Mouse (Mus musculus) gastrocnemius, adult 2 months (tissue): ENCODE results near the gene Gabpb1. TPM values are rescaled to one million over a fixed set of nuclear protein-coding genes. Genes with fewer than 3 reads are reported as not detected.
"Not testable (repeated sequence)": the region's sequence is repeated elsewhere in the genome, so short reads cannot be mapped to it uniquely, and the experiment has no call there.

ENCODE experiments used
- DNase-seq: peaks from one replicate; pipeline ENCODE4 v3.0.0; 2022
- H3K27ac ChIP-seq: fragments of 200-600 bp; 2 replicates; pipeline ENCODE4 v1.8.1; 2022; ENCODE audit warnings: mild to moderate bottlenecking
- H3K4me3 ChIP-seq: fragments of 200-600 bp; 2 replicates; pipeline ENCODE4 v1.8.1; 2022; ENCODE audit warnings: mild to moderate bottlenecking, moderate library complexity
- CTCF ChIP-seq: fragments of 200-600 bp; IDR thresholded peaks from 2 replicates; pipeline ENCODE4 v1.8.1; 2022; ENCODE audit warnings: antibody characterized with exemption, mild to moderate bottlenecking, moderate library complexity
- intact Hi-C: fragments of 180-260 bp; cut with DNase I; formaldehyde crosslinking; loops from one replicate; pipeline ENCODE4 v1.15.1; 2025
- total RNA-seq, 2 experiments: library from RNA; stranded (reverse); gene quantifications; 2 replicates each; pipeline ENCODE4 v1.2.3; 2021

Gabpb1 gene
- total RNA-seq, 2 experiments from 2014 or later: 5.5 to 8.6 TPM

- Histone ChIP-seq H3K4me3 (no peak overlapping the region), H3K27ac (no peak overlapping the region)
- no peak for DNase-seq
- no peak for TF ChIP-seq CTCF
- intact Hi-C loops: no loop called here
Observed at GRCm38 (mm10) chr2:126633165-126633564, 43.0 kb downstream of the Gabpb1 start.

GRCm38 (mm10) chr2:126628455-126628995 lies 47.6 kb downstream of the Gabpb1 start:
- no peak for TF ChIP-seq CTCF
- intact Hi-C loops: no loop called here
- no peak for DNase-seq
- Histone ChIP-seq H3K4me3 (no peak overlapping the region), H3K27ac (no peak overlapping the region)

GRCm38 (mm10) chr2:126623138-126623537 lies 53.0 kb downstream of the Gabpb1 start:
- no peak overlapping the region for H3K4me3 ChIP-seq
- intact Hi-C loops: no loop called here
- no peak for TF ChIP-seq CTCF
- H3K27ac ChIP-seq: no peak overlapping the region
- no peak for DNase-seq

GRCm38 (mm10) chr2:126622455-126622854 lies 53.7 kb downstream of the Gabpb1 start:
- Histone ChIP-seq H3K4me3 (no peak overlapping the region), H3K27ac (no peak overlapping the region)
- intact Hi-C loops: no loop called here
- no peak for TF ChIP-seq CTCF
- DNase-seq: no peak

- Histone ChIP-seq H3K27ac (no peak within 1 kb of the TSS), H3K4me3 (no peak within 1 kb of the TSS)
- intact Hi-C loops: no loop called here
- no peak for TF ChIP-seq CTCF
- no peak for DNase-seq
Observed at GRCm38 (mm10) chr2:126619249-126619704, 56.9 kb downstream of the Gabpb1 start, which contains the start of gene Hdc. Gene Hdc (minus strand): TSS chr2:126619299.

- intact Hi-C loops: no loop called here
- no peak overlapping the region for H3K27ac ChIP-seq
- DNase-seq: no peak
- no peak for TF ChIP-seq CTCF
- no peak overlapping the region for H3K4me3 ChIP-seq
Observed at GRCm38 (mm10) chr2:126618470-126619179, 57.5 kb downstream of the Gabpb1 start.

- TF ChIP-seq CTCF: no peak
- intact Hi-C loops: no loop called here
- no peak overlapping the region for H3K27ac ChIP-seq
- no peak for DNase-seq
- H3K4me3 ChIP-seq: no peak overlapping the region
Observed at GRCm38 (mm10) chr2:126615355-126615754, 60.8 kb downstream of the Gabpb1 start.

GRCm38 (mm10) chr2:126609600-126609999 lies 66.5 kb downstream of the Gabpb1 start:
- H3K4me3 ChIP-seq, intact Hi-C loops, H3K27ac ChIP-seq, DNase-seq: not testable (repeated sequence)

- peak overlapping the region; percentile 63 for H3K27ac ChIP-seq
- no peak for TF ChIP-seq CTCF
Observed at GRCm38 (mm10) chr2:126607553-126608203, 68.5 kb downstream of the Gabpb1 start.

GRCm38 (mm10) chr2:126606688-126607062 lies 69.5 kb downstream of the Gabpb1 start:
- no peak for TF ChIP-seq CTCF
- DNase-seq: no peak
- intact Hi-C loops: no loop called here

More at GRCm38 (mm10) chr2:126607553-126608203, 68.5 kb downstream of the Gabpb1 start:
- intact Hi-C loops: no loop called here
- no peak for DNase-seq
- peak overlapping the region; percentile 35; the same call in 1 of the 2 replicates for H3K4me3 ChIP-seq

GRCm38 (mm10) chr2:126606061-126606687 lies 70.0 kb downstream of the Gabpb1 start:
- Histone ChIP-seq H3K27ac (no peak overlapping the region), H3K4me3 (no peak overlapping the region)
- intact Hi-C loops: no loop called here
- DNase-seq: no peak
- TF ChIP-seq CTCF: no peak

More at GRCm38 (mm10) chr2:126606688-126607062, 69.5 kb downstream of the Gabpb1 start:
- H3K27ac ChIP-seq: no peak overlapping the region
- H3K4me3 ChIP-seq: no peak overlapping the region

GRCm38 (mm10) chr2:126601918-126602600 lies 74.1 kb downstream of the Gabpb1 start:
- no peak for TF ChIP-seq CTCF
- Histone ChIP-seq H3K4me3 (no peak overlapping the region), H3K27ac (no peak overlapping the region)
- DNase-seq: no peak
- intact Hi-C loops: no loop called here
